Mouse (Mus musculus): Measurements from ENCODE around the gene Sinhcaf.
"Not testable (repeated sequence)": the region's sequence is repeated elsewhere in the genome, so short reads cannot be mapped to it uniquely, and the experiment has no call there.

The Sinhcaf gene

GRCm38 (mm10) chr6:148945509-148946408 is 508 bp downstream of the Sinhcaf start:
- peak; percentile 7 for DNase-seq (ENCODE audit: low spot score)

GRCm38 (mm10) chr6:148944767-148945508 is 1.3 kb downstream of the Sinhcaf start:
- peak; percentile 34 for DNase-seq (ENCODE audit: low spot score)

- DNase-seq (ENCODE audit: low spot score), result peak; percentile 9
Observed at GRCm38 (mm10) chr6:148944344-148944766, 1.9 kb downstream of the Sinhcaf start.

GRCm38 (mm10) chr6:148943695-148944094 is 2.6 kb downstream of the Sinhcaf start:
- DNase-seq (ENCODE audit: low spot score), result no peak

GRCm38 (mm10) chr6:148942406-148942805 is 3.9 kb downstream of the Sinhcaf start:
- DNase-seq (ENCODE audit: low spot score), result no peak

GRCm38 (mm10) chr6:148941880-148942279 is 4.4 kb downstream of the Sinhcaf start:
- no peak for DNase-seq (ENCODE audit: low spot score)

- DNase-seq (ENCODE audit: low spot score), result not testable (repeated sequence)
Observed at GRCm38 (mm10) chr6:148940383-148940782, 5.9 kb downstream of the Sinhcaf start.

GRCm38 (mm10) chr6:148937693-148938092 is 8.6 kb downstream of the Sinhcaf start:
- DNase-seq (ENCODE audit: low spot score), result no peak

- DNase-seq (ENCODE audit: low spot score), result no peak
Observed at GRCm38 (mm10) chr6:148934961-148935590, 11.2 kb downstream of the Sinhcaf start.

- no peak for DNase-seq (ENCODE audit: low spot score)
Observed at GRCm38 (mm10) chr6:148931281-148931680, 15.0 kb downstream of the Sinhcaf start.

GRCm38 (mm10) chr6:148918841-148919398 is 27.3 kb downstream of the Sinhcaf start:
- DNase-seq (ENCODE audit: low spot score), result no peak

- no peak for DNase-seq (ENCODE audit: low spot score)
Observed at GRCm38 (mm10) chr6:148917672-148918071, 28.6 kb downstream of the Sinhcaf start.

- DNase-seq (ENCODE audit: low spot score), result no peak
Observed at GRCm38 (mm10) chr6:148916817-148917216, 29.4 kb downstream of the Sinhcaf start.

- DNase-seq (ENCODE audit: low spot score), result peak; percentile 66
Observed at GRCm38 (mm10) chr6:148913938-148914337, 32.3 kb downstream of the Sinhcaf start.

GRCm38 (mm10) chr6:148911906-148912305 is 34.4 kb downstream of the Sinhcaf start:
- not testable (repeated sequence) for DNase-seq (ENCODE audit: low spot score)

- DNase-seq (ENCODE audit: low spot score), result no peak
Observed at GRCm38 (mm10) chr6:148906958-148907357, 39.3 kb downstream of the Sinhcaf start.

- no peak for DNase-seq (ENCODE audit: low spot score)
Observed at GRCm38 (mm10) chr6:148902728-148903127, 43.5 kb downstream of the Sinhcaf start.

- DNase-seq (ENCODE audit: low spot score), result no peak
Observed at GRCm38 (mm10) chr6:148896507-148896851, 49.8 kb downstream of the Sinhcaf start.

- DNase-seq (ENCODE audit: low spot score), result peak; percentile 86
Observed at GRCm38 (mm10) chr6:148895773-148896506, 50.3 kb downstream of the Sinhcaf start, which contains the start of gene Caprin2. Caprin2 (minus strand) TSS chr6:148896237.

- peak; percentile 10 for DNase-seq (ENCODE audit: low spot score)
Observed at GRCm38 (mm10) chr6:148894888-148895772, 51.1 kb downstream of the Sinhcaf start.

Measured in layer of hippocampus, adult 11-12 months (tissue).